Mouse (Mus musculus): ENCODE measurements around the gene Tnfaip8l1.

Gene Tnfaip8l1

DNA sequence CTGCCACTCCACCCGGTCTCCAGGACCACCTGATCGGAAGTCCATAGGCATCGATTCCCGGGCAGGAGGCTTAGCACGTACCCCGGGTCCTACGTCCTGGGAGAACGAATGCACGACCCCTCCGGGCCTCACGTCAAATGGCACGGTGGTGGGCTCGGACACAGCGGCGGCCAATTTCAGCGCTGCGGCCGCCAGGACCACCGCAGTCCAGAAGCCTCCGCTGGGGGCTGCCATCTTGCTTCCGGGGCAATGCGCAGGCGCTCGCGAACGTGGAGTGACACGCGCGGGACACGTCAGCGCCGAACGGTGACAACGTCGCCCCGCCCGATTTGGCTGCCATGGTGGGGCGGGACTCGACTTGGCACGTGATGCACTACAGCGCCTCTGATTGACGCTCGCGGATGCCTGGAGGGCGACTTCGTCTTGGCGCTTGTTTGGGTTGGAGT lies 21.4 kb downstream of the Tnfaip8l1 start, which contains the start of gene Mydgf:
Gene Mydgf (minus strand): TSS at position 263 of the 446 bp plus-strand sequence.
- peak; percentile 95 to 98 for DNase-seq

DNA sequence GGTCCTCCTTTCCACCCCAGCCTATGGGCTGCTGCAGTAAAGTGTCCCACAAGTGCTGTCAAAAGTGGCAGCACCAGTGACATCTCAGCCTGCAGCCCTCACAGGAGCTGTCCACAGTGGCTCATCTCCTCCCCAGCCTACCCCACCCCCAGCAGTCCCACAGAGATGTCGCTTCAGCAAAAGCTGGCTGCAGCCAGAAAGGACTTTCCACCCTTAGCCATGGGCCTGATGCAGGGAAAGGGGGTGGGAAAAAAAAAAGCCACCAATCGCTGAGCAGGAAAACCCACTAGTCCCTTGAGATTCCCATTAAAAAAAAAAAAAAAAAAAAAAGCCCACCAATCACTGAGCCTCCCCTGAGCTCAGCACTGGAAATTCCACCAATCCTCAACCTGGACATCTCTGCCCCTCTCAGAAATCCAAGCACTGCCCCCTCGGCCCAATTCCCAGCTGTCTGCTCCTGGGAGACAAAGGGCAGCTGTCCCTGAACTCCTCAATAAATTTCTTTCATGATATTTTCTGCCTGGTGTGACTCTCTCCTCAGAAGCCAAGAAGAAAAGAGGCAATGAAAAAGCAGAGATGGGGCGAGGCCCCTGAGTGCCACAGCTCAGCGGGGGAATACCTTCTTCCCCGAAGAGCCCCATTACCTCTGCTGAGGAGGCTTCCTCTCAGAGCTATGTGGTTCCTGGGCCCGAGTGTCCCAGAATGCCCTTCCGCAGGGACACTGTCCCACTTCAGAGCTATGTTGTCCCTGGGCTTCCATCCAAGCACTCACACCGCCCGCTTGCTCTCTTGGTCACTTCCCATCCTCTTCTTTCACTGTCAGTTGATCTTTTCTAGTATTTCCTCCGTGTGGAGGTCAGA lies 23.2 kb downstream of the Tnfaip8l1 start:
- peak; percentile 45 to 55 for DNase-seq

DNA sequence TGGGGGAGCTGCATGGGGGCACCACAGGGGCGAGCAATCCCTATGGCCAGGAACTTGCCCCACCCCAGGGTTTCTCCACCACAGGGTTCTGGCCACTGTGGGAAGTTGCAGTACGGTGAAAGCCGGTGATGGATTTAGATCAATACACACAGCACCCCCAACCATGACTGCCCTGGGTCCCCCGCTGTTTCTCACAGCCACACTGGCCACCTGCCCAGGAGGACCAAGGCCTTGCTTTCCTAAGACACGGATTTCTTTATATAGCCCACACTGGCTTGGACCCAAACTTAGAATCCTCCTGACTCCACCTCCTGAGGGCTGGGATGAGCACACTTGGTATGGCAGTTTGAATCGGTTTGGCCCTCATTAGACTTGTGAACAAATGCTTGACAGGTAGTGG lies 29.0 kb downstream of the Tnfaip8l1 start:
- DNase-seq = peak; percentile 39 to 63

DNA sequence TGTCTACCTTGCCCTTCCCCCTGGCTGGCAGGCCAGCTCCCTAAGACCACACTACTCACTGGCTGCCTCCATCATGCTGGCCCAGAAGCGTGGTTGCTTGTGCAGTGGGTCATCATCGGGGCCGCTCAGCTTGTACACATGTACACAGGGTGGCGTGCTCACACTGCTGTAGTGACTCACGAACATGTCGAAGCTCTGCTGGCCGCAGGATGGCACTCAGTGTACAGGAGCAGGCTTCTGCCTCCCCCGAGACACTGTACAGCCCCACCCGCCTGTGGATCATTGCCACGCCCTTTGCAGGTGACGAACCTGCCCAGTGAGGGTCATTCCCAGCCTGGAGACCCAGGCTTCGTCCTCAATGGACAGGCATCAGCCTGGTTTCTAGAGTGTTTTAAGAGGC lies 32.1 kb downstream of the Tnfaip8l1 start:
- DNase-seq = no peak

DNA sequence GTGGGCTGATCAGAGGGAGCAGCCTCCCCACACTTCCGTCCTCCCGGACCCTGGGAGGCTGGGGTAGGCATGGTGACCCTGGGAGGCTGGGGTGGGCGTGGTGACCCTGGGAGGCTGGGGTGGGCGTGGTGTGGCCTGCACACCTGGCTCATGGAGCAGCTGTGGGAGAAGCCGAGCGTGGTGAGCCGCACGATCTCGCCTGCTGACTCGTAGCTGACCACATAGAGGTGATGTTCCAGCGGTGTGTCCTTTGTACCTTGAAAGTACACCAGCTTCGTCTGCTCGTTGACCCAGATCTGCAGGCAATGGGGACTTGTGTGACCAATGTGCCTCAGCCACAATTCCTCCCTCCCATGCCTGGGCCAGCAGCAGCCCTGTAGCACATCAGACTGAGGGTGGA lies 32.5 kb downstream of the Tnfaip8l1 start:
- no peak for DNase-seq

DNA sequence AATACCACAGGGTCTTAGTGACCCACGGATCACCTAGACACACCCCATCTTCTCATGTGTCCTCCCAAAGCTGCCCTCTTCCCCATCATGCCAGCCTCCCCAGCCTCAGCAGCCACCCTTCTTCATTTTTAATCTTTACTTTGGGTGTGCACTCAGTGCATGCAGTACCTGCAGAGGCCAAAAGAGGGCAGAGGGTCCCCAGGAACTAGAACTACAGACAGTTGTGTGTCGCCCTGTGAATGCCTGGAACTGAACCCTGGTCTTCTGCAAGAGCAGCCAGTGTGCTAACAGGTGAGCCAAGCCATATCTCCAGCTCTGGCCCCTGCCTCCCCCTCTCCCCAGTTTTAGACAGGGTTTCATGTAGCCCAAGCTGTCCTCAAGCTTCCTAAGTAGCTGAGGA lies 34.6 kb downstream of the Tnfaip8l1 start:
- no peak for DNase-seq

DNA sequence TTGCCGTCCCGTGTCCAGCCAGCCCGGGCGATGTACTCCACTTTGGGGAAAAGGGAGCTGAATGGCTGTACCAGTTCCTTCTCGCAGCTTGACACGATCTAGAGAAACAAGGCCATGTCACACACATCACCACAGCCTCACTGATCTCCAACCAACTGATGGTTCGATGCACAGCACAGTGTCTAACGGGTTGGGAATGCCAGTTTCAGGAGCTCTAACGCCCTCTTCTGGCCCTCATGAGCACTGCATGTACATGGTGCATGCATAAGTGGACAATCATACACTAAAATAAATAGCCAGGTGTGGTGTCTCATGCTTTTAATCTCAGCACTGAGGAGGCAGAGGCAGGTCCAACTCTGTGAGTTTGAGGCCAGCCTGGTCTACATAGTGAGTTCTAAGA lies 38.3 kb downstream of the Tnfaip8l1 start:
- DNase-seq = no peak

DNA sequence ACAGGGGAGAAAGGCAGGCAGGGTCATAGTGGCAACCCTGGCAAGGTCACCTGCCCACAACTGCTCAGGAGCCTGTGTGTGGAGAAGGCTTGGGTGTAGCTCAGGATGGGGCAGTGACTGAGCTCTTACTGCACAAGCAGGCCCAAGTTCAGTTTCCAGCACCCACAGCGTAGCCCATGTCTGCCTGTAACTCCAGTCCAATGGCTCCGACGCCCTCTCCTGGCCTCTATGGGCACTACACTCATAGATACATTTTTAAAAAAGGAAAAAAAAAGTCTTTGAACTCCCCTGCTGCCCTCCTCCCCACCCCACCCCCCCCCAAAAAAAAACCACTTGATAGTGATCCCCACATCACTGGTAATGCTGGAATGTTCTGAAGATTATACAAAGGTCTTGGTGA lies 39.4 kb downstream of the Tnfaip8l1 start:
- no peak for DNase-seq

DNA sequence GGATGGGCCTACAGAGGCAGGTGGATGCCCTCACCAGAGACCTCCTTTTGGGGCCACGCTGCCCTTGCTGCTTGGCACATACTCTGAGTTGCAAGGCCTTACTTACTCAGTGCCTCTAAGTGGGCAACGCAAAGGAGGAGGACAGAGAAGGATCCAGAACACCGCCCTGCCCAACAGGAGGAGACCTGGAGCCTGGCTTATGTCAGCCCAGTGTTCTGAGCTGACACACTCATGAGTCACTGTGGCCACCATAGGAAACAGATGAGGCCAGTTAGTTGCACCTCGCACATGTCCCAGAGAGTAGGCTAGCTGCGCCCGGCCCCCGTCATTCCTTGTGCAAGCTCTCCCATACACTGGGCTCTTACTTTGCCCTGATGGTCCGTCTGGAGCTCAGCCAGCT lies 40.2 kb downstream of the Tnfaip8l1 start:
- no peak for DNase-seq

DNA sequence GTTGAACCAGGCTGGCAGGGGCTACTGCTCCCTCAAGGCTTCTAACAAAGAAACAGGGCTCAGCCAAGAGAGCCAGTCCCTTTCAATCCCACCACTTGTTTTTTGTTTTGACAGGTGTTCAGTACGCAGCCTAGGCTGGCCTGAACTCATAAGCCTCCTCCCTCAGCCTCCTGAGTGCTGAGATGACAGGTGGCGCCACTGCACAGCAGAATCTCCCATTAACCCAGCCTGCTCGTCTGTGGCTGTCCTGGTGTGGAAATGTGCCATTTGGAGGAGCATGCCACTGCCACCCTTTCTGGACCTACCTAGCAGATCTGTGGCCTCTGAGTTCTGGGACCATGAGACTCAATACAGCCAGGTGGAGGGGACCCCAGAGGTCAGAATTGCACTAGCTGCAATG lies 41.5 kb downstream of the Tnfaip8l1 start:
- no peak for DNase-seq

DNA sequence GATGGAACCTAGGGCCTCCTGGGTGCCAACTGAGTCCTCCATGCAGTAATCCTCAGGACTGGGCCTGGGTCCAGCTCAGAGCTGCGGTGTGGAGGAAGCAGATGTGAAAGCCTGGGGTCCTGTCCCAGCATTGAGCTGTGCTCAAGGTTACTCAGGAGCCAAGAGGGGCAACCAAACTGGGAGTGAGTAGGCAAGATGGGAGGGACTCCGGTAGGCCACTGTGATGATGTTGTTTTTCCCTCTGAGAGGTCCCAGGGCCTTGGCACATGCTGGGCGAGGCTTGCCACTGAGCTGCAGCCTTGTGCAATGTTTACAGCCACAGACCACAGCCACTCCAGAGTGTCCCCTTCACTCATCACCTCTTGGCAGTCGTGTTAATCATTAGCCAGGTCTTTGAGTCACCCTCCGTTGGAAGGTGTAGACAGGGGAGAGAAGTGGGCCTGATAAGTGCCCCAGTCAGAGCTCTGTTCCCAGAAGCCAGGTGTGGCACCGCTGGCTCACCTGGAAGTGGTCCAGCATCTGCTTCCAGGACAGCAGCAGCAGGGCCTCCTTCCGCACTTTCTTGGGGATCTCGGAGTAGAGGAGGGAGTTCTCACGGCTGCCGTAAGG lies 44.1 kb downstream of the Tnfaip8l1 start:
- no peak for DNase-seq

DNA sequence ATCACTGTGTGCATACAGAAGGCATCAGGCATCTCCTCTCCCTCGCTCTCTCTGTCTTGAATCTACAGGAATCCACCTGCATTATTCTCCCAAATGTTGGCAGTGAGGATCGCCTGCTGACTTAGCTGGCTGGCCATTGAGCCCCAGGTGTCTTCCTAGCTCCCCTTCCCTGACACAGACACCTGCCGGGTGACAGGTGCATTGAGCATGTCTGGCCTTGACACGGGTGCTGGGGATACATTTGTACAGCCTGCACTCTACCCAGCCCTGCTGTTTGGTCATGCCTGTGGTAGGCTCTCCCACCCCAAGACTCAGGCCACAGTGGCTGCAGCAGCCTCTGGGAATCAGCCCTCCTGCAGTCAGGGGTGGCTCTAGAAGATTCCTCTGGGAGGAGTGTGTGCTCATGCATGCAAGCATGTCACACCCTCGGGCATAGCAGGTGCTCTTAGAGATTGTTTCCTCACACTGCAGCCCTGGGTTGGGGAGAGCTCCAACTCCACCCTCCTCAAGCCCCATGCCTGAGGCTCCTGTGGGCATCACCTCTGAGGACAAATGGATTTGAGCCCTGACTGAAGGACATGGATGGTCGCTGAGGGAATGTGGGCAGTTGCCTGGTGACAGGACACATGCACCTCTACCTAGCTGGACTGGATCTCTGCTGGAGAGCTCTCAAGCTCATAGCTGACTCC lies 44.9 kb downstream of the Tnfaip8l1 start:
- DNase-seq = no peak

DNA sequence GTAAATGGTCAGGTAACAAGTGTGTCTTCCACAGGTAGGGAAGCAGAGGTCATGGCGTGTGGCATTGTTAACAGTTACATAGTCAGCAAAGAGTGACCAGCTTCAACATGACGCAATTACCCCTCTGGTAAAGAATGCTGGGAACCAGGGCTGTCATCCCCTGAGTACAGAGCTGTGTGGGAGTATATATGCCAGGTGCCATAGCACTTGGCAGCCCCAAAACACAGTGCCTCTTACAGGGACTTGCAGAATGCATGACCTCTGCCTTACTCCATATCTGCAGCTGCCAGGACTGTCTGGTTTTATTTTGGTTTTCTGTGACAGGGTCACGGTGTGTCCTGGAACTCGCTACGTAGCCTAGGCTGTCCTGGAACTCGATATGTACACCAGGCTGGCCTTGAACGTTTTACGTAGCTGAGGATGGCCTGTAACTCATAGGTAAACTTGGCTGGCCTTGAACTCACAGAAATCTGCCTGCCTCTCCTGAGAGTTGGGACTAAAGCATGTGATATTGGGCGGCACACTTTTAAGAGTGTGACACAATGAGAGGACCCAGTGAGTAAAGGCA lies 45.8 kb downstream of the Tnfaip8l1 start:
- no peak for DNase-seq

DNA sequence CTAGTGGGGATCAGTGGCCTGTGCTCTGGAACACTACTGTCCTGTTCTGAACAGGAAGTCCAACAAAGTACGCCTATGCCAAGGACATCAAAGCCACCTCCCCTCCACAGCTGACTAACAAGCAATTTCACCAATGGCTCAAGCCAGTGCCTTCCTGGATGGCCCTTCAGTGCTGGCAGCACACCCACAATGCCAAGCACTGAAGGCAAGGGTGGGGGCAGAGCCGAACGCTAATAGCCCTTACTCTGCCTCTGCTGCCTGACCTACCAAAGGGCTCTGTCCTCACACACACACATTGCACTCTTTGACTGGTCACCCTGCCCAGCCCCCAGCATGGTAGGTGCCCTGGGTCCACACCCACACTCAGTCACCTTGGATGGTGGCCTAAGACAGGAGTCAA lies 46.5 kb downstream of the Tnfaip8l1 start:
- no peak for DNase-seq

DNA sequence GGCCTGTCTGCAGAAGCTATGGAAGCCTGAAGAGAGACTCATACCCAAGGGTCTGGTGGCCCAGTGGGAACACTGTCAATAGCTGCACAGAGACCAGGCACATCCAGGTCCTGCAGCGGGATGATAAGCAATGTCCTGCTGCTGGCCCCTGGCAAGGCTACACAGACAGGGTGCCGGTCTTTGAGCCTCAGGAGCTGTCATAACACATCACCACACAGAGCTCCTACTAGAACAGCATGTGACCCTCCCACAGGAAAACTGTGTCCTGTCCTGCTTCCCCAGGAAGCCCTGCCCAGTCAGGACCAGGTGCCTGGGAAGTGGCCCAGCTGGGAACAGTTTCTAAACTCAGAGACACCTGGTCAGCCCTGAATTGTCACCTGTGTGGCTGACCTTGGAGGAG lies 48.8 kb downstream of the Tnfaip8l1 start:
- no peak for DNase-seq

DNA sequence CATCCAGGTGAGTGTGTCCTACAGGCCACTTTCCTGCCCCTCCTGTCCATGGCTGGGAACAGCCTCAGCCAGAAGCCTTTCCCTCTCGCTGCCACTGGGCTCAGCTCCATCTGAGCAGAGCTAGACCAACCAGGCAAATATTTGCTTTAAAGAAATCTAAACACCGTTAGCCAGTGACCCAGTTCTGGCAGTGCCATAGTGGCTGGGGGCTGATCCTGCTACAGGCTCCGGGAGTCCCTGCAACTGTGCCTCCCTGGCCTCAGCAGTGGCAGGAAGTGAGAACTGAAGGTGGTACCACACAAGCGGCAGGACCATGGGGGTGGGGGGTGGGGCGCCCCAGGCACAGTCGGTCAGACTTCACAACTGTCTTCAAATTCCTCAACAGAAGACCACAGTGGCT lies 50.4 kb downstream of the Tnfaip8l1 start:
- no peak for DNase-seq

DNA sequence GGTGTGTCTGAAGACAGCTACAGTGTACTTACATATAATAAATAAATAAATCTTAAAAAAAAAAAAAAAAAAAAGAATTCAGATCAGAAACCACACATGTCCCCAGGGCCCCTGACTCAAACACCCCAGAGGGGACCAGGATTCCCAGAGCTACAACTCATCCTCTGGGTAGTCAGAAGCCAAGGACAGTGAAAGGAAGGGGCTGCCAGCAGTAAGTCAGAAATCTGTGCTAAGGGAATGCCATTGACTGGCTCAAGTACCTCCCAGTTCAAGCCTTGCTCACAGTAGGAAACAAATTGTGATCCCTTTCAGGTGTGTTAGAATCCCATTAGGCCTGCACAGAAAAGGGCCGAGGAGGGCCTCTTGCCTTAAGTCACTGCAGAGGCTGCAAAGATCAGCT lies 52.0 kb downstream of the Tnfaip8l1 start:
- no peak for DNase-seq

DNA sequence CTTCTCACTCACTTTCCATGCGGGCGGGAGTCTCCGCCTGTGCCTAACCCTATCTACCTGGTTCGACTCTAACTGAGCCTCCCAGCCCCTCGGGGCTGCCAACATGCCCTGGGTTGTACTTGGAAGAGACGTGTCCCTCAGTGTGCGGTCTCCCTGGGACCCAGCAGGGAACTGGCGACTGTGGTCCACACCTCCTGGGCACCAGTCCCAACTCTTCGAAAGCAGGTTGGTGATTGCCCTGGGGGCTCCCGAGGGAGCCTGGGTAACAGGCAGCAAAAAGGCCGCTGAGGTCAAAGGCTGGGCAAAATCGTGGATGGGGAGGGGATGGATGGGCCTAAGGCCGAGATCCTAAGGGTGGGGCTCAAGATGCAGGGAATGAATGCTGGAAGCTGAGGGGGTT lies 55.4 kb downstream of the Tnfaip8l1 start:
- DNase-seq = peak in 1 of 2 experiments; percentile 41

DNA sequence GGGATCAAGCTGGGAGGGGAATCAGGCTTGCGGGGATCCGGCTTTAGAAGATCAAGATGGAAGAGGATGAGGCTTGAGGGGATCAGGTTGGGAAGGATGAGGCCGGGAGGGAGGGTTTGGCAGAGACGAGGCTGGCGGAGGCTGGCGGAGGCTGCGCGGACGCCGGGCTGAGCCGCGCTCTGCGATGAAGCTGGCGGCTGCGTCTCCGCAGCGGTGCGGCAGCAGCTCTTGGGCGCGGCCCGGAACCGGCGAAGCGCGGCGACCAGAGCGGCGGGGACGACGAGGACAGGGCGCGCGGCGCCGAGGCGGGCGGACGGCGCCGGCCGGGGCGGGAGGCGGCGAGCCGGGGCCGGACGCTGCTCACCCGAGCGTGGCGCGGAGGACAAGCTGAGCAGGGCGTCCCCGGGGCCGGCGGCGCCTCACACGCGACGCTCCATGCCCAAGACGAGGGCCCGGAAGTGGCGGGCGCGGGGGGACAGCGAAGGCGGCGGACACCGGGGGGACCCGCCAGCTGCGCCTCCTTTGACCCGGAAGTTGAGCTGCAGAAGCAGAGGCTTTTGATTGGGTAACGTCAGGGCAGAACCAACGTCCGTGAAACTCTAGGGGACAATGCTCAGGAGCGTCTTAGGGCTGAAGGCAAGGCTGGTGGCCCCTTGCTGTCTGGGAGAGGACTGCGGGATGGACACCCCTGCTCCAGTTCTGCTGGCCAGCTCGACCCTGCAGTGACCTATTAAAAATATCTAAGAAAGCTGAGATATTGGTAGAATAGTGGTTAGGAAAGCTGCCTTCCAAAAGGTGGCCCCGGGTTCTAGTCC lies 56.3 kb downstream of the Tnfaip8l1 start, which contains the start of gene Dpp9:
Gene Dpp9 (minus strand): TSS at position 529 of the 815 bp plus-strand sequence.
- peak; percentile 91 to 92 for DNase-seq

DNA sequence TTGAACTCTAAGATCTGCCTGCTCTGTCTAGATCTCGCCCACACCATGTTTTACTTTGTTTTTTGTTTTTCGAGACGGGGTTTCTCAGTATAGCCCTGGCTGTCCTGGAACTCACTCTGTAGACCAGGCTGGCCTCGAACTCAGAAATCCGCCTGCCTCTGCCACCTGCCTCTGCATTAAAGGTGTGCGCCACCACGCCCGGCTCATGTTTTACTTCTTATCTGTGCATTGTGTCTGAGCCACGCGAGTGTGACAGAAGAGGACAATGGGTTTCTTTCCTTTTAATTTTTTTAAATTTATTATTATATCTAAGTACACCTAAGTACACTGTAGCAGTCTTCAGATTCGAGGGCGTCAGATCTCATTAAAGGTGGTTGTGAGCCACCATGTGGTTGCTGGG lies 57.0 kb downstream of the Tnfaip8l1 start:
- DNase-seq = no peak

DNA sequence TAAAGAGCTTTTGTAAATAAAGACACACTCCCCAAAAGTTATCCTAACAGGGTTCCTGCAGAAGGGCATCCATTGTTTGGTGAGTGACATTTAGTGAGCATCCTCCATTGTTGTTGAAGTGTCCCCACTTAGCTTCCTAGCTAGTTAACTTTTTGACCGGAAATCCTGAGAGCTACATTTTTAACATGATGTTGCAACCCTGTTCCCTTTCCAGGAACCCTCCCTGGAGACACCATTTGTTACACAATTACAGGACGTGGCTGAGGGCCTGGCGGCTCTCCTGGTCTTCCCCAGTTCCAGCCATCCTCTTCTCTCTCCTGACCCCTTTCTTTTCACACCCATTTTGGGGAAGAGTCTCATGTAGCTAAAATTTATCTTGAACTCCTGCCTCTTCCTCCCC lies 57.5 kb downstream of the Tnfaip8l1 start:
- no peak for DNase-seq

Measured in cerebellum, postnatal 25 days (tissue).